Mouse (Mus musculus): ENCODE results near the gene Tnfaip2. TPM values are rescaled to one million over a fixed set of nuclear protein-coding genes. Genes with fewer than 3 reads are reported as not detected.

The Tnfaip2 gene
- total RNA-seq, 1 experiment from 2014 or later = 39.1 TPM

- no peak for ATAC-seq (replicated peaks in 1 of 2; ENCODE audit: insufficient read depth in 1 of 2, low FRiP score in 2 of 2, low TSS enrichment in 1 of 2, low read depth in 1 of 2, poor library complexity in 2 of 2, severe bottlenecking in 2 of 2)
These were observed 1.4 kb upstream of the Tnfaip2 start for GRCm38 (mm10) chr12:111440701-111441373.

DNA sequence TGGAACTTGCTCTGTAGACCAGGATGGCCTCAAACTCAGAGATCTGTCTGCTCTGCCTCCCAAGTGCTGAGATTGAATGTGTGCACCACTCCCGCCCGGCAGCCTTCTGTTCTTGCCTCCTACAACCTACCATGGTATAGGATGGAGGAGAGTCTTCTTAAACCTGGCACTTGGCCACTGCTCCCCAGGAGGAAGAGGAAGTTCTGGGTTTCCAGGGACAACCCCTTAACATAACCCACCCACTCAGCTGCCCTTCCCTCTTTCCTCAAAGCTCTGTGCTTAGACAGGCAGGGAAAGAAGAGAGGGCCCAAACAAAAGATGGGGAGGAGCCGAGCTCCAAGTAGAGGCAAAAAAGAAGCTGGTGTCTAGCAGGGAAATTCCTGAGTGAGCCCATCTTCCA lies 746 bp upstream of the Tnfaip2 start:
- no peak for ATAC-seq (replicated peaks in 1 of 2; ENCODE audit: insufficient read depth in 1 of 2, low FRiP score in 2 of 2, low TSS enrichment in 1 of 2, low read depth in 1 of 2, poor library complexity in 2 of 2, severe bottlenecking in 2 of 2)

DNA sequence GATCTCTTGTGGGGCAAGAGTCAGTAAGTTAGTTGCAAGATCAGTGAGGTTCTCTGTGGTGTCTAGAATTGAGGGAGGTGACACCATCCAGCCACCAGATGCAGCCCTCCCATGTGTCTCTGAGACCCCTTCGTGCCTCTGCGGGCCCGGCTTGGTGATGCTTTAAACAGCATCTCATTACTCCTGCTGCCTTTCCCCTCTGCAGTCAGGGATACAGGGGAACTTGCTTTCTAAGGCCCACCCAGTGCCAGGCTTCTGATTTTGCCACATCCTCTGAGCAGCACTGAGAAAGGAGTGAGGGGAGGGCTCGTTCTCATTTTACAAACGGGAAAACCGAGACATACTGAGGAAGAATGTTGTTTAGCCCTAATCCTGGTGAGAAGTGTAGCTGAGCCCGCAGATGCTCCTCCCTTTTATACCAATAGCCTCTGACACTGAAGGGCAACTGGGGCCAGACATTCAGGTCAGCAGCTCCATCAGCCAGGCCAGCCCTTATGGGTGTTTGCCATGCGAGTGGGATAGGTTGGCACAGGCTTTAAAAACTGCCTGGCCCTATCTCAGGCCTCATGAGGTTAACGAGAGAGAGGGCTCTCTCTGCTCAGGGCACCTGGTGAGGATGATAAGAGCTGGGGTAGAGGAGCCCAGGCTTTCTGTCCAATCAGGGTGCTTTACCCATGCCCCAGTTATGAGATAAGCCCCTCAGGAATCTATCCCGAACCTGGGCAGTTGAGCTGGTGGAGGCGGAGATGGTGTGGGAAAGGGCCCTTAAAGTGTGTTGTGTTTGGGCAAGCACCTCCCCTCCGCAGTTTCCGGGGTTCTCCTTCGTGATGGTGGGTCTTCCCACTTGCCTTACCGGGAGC lies 972 bp downstream of the Tnfaip2 start:
- ATAC-seq (replicated peaks in 1 of 2; ENCODE audit: insufficient read depth in 1 of 2, low FRiP score in 2 of 2, low TSS enrichment in 1 of 2, low read depth in 1 of 2, poor library complexity in 2 of 2, severe bottlenecking in 2 of 2) = peak; percentile 8 to 32; a peak in 1 of 4 replicates

DNA sequence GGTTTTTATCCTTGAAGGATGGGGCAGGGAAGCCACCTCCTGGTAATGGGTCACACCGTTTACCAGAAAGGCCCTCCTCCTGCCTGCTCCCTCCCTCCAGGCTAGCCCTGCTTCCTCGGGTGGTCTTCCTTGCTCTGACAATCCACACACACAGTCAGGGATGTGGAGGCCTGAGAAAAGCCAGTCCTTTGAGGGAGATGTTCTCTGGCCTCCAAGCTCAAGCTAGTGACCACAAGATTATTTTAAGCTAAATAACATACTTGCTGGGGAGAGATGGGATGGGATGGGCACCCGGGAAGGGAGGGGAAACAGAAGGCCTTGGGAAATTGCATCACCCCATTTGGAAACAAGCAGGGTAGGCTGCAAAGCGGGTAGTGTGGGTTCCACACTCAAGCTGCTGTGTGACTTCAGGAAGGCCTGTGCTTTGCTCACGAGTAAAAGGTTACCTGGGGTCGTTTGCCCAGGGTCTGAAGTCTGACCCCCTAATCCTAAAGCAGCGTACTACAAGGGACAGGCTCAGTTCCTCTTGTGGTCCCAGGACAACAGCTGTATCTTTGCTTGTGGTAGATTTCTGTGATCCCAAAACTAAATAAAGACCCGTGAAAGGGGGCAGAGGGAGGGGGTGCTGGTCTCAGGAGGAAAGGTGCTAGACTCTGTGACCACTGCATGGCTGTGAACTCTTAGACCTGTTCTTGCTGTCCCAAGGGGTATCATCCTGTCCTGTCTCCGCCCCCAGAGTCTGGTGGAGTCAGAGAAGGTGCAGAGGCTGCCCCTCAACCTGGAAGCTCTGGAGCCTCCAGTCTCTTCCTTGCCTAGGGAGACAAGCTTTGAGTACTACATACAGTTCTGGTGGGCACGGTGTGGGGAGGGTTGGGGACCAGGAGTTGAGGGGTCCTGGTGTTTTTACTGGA lies 1.9 kb downstream of the Tnfaip2 start:
- ATAC-seq (replicated peaks in 1 of 2; ENCODE audit: insufficient read depth in 1 of 2, low FRiP score in 2 of 2, low TSS enrichment in 1 of 2, low read depth in 1 of 2, poor library complexity in 2 of 2, severe bottlenecking in 2 of 2) = no peak

DNA sequence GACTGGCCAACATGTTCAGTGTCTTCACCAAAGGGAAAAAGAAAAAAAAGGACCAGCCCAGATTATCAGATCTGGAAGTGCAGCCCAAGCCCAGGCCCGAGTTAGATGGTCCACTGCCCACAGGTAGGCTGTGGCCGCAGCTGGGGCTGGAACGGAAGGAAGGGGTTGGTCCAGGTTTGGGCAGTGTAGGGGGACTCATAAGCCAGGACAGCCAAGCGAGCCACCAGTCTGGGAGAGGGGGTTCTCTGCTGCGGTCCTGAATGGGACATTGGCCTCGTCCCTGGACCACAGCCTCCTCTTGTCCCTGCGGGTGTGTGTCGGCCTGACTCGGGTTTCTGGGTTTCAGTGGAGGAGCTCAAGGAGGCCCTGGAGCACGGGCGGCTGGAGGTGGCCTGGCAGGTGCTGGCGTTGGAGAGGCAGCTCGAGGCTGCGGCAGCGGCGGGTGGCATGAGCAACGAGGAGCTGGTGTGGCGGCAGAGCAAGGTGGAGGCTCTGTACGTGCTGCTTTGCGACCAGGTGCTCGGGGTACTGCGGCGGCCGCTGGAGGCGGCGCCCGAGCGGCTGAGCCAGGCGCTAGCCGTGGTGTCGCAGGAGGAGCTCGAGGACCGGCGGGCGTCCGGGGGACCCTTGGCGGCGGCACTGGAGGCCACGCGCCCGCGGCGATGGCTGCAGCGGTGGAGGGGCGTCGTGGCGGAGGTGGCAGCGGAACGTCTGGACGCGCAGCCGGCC lies 3.1 kb downstream of the Tnfaip2 start:
- ATAC-seq (replicated peaks in 1 of 2; ENCODE audit: insufficient read depth in 1 of 2, low FRiP score in 2 of 2, low TSS enrichment in 1 of 2, low read depth in 1 of 2, poor library complexity in 2 of 2, severe bottlenecking in 2 of 2) = no peak

- no peak for ATAC-seq (replicated peaks in 1 of 2; ENCODE audit: insufficient read depth in 1 of 2, low FRiP score in 2 of 2, low TSS enrichment in 1 of 2, low read depth in 1 of 2, poor library complexity in 2 of 2, severe bottlenecking in 2 of 2)
These were observed 3.8 kb downstream of the Tnfaip2 start for GRCm38 (mm10) chr12:111445890-111446613.

DNA sequence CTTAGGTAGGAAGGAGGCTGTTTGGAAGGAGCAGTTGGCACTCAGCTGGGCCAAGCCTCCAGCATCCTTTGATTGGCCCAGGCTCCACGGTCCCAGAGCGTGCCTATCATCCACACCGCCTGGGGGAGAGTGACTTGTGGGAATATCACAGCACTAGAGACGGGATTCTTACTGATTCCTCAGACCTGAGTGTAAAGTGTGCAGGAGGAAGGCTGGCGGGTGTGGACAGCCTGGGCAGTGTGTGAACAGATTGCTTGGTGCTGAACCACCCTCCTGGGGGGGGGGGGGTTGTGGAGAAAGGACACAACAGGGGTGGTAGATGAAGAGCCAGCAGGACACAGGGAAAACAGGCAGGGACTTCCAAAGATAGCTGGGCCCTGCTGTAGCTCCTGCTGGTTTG lies 4.5 kb downstream of the Tnfaip2 start:
- ATAC-seq (replicated peaks in 1 of 2; ENCODE audit: insufficient read depth in 1 of 2, low FRiP score in 2 of 2, low TSS enrichment in 1 of 2, low read depth in 1 of 2, poor library complexity in 2 of 2, severe bottlenecking in 2 of 2) = no peak

GRCm38 (mm10) chr12:111447350-111447749 lies 5.1 kb downstream of the Tnfaip2 start:
- ATAC-seq (replicated peaks in 1 of 2; ENCODE audit: insufficient read depth in 1 of 2, low FRiP score in 2 of 2, low TSS enrichment in 1 of 2, low read depth in 1 of 2, poor library complexity in 2 of 2, severe bottlenecking in 2 of 2) = no peak

GRCm38 (mm10) chr12:111447898-111448760 lies 5.9 kb downstream of the Tnfaip2 start:
- ATAC-seq (replicated peaks in 1 of 2; ENCODE audit: insufficient read depth in 1 of 2, low FRiP score in 2 of 2, low TSS enrichment in 1 of 2, low read depth in 1 of 2, poor library complexity in 2 of 2, severe bottlenecking in 2 of 2) = no peak

DNA sequence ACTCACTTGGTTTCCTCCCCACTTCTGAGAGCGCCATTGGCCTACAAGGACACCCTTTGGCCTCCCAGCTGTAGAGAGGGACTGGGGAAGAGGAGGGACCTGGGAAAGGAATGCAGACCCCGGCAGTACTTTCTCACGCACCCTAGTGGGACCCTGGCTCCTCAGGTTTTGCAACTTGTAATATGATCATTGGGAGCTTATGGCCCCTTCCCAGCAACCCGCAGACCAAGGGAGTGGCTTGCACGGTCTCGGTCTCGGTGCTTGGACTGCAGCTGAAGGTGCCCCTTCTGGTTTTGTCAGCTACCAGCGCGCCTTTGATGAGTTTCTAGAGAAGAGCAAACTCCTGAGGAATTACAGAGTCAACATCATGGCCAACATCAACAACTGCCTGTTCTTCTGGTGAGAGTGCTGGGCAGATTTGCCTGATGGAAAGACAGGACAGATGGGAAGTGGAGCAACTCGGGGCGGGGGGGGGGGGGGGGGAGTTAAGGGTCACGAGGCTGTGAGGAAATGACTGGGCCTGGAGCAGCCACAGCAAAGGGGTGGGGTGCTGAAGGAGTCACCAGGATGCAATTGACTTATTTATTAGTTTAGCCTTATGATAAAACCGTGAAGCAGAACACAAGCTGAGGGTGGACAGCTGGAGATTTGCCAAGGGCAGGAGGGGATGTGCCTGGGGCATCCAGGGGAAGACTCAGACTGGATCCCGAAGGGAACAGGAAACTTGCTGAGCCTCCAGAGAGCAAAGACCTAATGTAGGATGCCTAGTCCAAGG lies 6.8 kb downstream of the Tnfaip2 start:
- ATAC-seq (replicated peaks in 1 of 2; ENCODE audit: insufficient read depth in 1 of 2, low FRiP score in 2 of 2, low TSS enrichment in 1 of 2, low read depth in 1 of 2, poor library complexity in 2 of 2, severe bottlenecking in 2 of 2) = no peak

DNA sequence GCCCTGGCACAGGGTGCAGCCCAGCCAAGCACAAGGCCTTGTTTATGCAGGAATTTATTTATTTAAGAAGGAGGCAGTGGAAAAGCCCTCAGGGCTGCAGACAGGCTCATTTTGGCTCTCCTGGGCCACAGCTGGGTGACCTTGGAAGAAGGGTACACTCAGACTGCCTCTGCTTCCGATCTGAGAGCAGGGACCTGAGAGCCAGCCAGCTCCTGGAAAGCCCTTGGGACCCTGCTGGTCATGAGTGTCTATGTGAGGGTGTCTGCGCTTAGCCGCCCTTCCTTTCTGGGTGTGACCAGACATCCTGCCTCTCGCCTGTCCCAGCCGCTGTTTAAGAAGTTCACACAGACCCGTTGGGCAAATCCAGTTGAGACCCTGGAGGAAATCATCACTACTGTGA lies 8.1 kb downstream of the Tnfaip2 start:
- ATAC-seq (replicated peaks in 1 of 2; ENCODE audit: insufficient read depth in 1 of 2, low FRiP score in 2 of 2, low TSS enrichment in 1 of 2, low read depth in 1 of 2, poor library complexity in 2 of 2, severe bottlenecking in 2 of 2) = no peak

DNA sequence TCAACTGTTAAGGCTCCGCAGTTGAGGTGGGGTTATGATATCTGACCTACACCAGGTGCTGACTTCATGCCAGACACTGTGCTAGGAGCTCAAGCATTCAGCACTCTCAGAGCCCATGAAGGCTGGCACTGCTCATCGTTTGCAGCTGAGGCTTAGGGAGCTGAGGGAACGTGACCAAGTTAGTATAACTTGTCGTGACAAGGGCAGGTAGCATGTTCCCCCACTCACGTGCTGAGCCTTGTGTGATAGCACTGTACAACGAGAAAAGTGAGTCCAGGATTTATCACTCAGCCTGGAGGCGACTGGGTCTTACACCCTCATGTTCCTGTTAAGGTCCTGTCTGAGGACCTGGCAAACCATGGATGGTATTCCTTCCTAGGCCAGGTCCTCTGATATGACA lies 9.3 kb downstream of the Tnfaip2 start:
- ATAC-seq (replicated peaks in 1 of 2; ENCODE audit: insufficient read depth in 1 of 2, low FRiP score in 2 of 2, low TSS enrichment in 1 of 2, low read depth in 1 of 2, poor library complexity in 2 of 2, severe bottlenecking in 2 of 2) = no peak

DNA sequence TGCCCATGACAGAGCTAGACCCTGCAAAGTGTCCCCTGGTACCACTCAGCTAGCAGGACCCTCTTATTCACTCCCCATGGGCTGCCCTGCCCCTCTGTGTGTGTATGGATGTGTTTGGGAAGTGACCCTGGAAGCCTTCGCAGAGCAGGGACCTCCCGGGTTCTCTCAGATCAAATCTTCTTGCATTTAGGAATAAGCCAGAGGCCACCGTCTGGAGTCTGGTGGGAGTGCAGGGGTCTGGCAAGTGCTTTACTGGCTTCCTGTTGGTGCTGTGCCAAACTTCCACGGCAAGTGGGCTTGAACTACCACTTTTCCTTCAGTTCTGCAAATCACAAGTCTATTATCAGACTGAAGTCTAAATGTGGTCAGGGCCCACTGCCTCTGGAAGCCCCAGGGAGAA lies 11.8 kb downstream of the Tnfaip2 start:
- peak in 1 of 2 experiments; percentile 43; a peak in 1 of 4 replicates for ATAC-seq (replicated peaks in 1 of 2; ENCODE audit: insufficient read depth in 1 of 2, low FRiP score in 2 of 2, low TSS enrichment in 1 of 2, low read depth in 1 of 2, poor library complexity in 2 of 2, severe bottlenecking in 2 of 2)

GRCm38 (mm10) chr12:111454543-111455280 lies 12.4 kb downstream of the Tnfaip2 start:
- no peak for ATAC-seq (replicated peaks in 1 of 2; ENCODE audit: insufficient read depth in 1 of 2, low FRiP score in 2 of 2, low TSS enrichment in 1 of 2, low read depth in 1 of 2, poor library complexity in 2 of 2, severe bottlenecking in 2 of 2)

All from hematopoietic stem cell, adult 5-6 weeks (primary cell).